ENCODE assay signal across 8 mouse cellular contexts in genomic region chr8:118283600-118284111, GRCm38 (mm10). TPM values are rescaled to one million over a fixed set of nuclear protein-coding genes. Genes with fewer than 3 reads are reported as not detected.
DNase-seq lines count a peak whose midpoint lies in the region; ATAC-seq and TF ChIP-seq lines count a peak whose summit lies in the region.

Gene Cdh13 (plus strand): TSS chr8:118283733.

- H3K4me1 ChIP-seq in embryonic facial prominence, embryonic 15.5 days, result peaks cover 38% of the 10 kb centered on the region
- H3K4me1 ChIP-seq in liver, postnatal 0 days (ENCODE audit: insufficient read depth), result no peaks in the 10 kb centered on the region

- H3ac ChIP-seq in C2C12 (ENCODE audit: control insufficient read depth, insufficient read length, low read depth), result peak within 1 kb of the TSS; percentile 98

- H3K4me3 ChIP-seq in C2C12 (ENCODE audit: insufficient read depth, poor library complexity, severe bottlenecking), result peak within 1 kb of the TSS; percentile 52
- H3K4me3 ChIP-seq in embryonic facial prominence, embryonic 15.5 days (replicated peaks), result peak within 1 kb of the TSS; percentile 50
- H3K4me3 ChIP-seq in layer of hippocampus, adult 2 months, result peak within 1 kb of the TSS; percentile 64
- H3K4me3 ChIP-seq in liver, postnatal 0 days (ENCODE audit: low read depth, low read length), result peak within 1 kb of the TSS; percentile 15; the same call in 1 of the 2 replicates

- H3K27me3 ChIP-seq in C2C12 (ENCODE audit: control insufficient read depth, insufficient read depth, insufficient read length), result no peaks in the 10 kb centered on the region
- peaks cover 43% of the 10 kb centered on the region for H3K27me3 ChIP-seq in embryonic facial prominence, embryonic 15.5 days
- peaks cover 30% of the 10 kb centered on the region for H3K27me3 ChIP-seq in liver, postnatal 0 days (ENCODE audit: insufficient read depth, low read length)

- no peaks in the 10 kb centered on the region for H3K9me3 ChIP-seq in embryonic facial prominence, embryonic 15.5 days (replicated peaks)
- H3K9me3 ChIP-seq in liver, postnatal 0 days (ENCODE audit: low read length), result no peaks in the 10 kb centered on the region

- H3K27ac ChIP-seq in embryonic facial prominence, embryonic 15.5 days (replicated peaks), result peak within 1 kb of the TSS; percentile 9; the same call in 1 of the 2 replicates
- peak within 1 kb of the TSS; percentile 71 for H3K27ac ChIP-seq in layer of hippocampus, adult 2 months
- H3K27ac ChIP-seq in liver, postnatal 0 days (ENCODE audit: low read depth), result no peak within 1 kb of the TSS

- H3K9ac ChIP-seq in embryonic facial prominence, embryonic 15.5 days, result peak within 1 kb of the TSS; percentile 21
- no peak within 1 kb of the TSS for H3K9ac ChIP-seq in liver, postnatal 0 days (replicated peaks)

- H3K79me2 ChIP-seq in C2C12 (ENCODE audit: control insufficient read depth, insufficient read depth), result peaks cover 37% of the 10 kb centered on the region

- WGBS in embryonic facial prominence, embryonic 15.5 days, result under 1% methylated on average over 33 of the region's 33 CpGs
- WGBS in liver, postnatal 0 days (ENCODE audit: insufficient replicate concordance), result under 1% methylated on average over 33 of the region's 33 CpGs

- peak within 1 kb of the TSS; percentile 92 for H3K4me2 ChIP-seq in embryonic facial prominence, embryonic 15.5 days (replicated peaks)
- peak within 1 kb of the TSS; percentile 45 for H3K4me2 ChIP-seq in liver, postnatal 0 days (ENCODE audit: low read depth, low read length)

- no peak for ATAC-seq in embryonic facial prominence, embryonic 15.5 days (ENCODE audit: insufficient number of reproducible peaks, low FRiP score, low TSS enrichment, low read depth)
- no peak for ATAC-seq in liver, postnatal 0 days

- H3K79me3 ChIP-seq in C2C12 (ENCODE audit: low read depth), result peaks cover 12% of the 10 kb centered on the region

- no peaks in the 10 kb centered on the region for H3K36me3 ChIP-seq in C2C12 (ENCODE audit: control insufficient read depth, insufficient read depth)
- H3K36me3 ChIP-seq in embryonic facial prominence, embryonic 15.5 days, result no peaks in the 10 kb centered on the region
- H3K36me3 ChIP-seq in liver, postnatal 0 days (replicated peaks; ENCODE audit: insufficient read depth, low read length), result no peaks in the 10 kb centered on the region

- no peak for TF ChIP-seq CTCF in C2C12 (IDR thresholded peaks at IDR 0.05; ENCODE audit: control insufficient read depth, insufficient read depth, insufficient read length)
- TF ChIP-seq CTCF in layer of hippocampus, adult 2 months (conservative IDR thresholded peaks at IDR 0.05), result 0 out of 2 replicates have a peak, but pooled peaks have one; percentile 14
- no peak for TF ChIP-seq CTCF in liver, postnatal 0 days (IDR thresholded peaks at IDR 0.05; ENCODE audit: low read depth)

- no peak for TF ChIP-seq EP300 in liver, postnatal 0 days (IDR thresholded peaks at IDR 0.05; ENCODE audit: low read depth)

- peak; percentile 33 for DNase-seq in adrenal gland, postnatal 14 days
- DNase-seq in heart, adult 9 months (ENCODE audit: low spot score in 2 of 2), result peak; percentile 57 to 58
- peak; percentile 65 to 67 for DNase-seq in layer of hippocampus, adult 2 months (ENCODE audit: low spot score in 2 of 2)
- DNase-seq in liver, postnatal 0 days, result no peak
- DNase-seq in skeletal muscle tissue, adult 2 months (ENCODE audit: low read depth, low spot score), result peak; percentile 66
- no peak for DNase-seq in testis, postnatal 10 days (ENCODE audit: low spot score)

TF ChIP-seq in C2C12, 6 proteins besides CTCF, POLR2A, EP300 and RAD21:
- TF ChIP-seq MYOG (IDR thresholded peaks at IDR 0.05; ENCODE audit: control insufficient read depth, extremely low read depth, insufficient read length) (no peak), MYOD1 (IDR thresholded peaks at IDR 0.05; ENCODE audit: control insufficient read depth, insufficient read length, low read depth) (no peak), CEBPB (IDR thresholded peaks at IDR 0.05; ENCODE audit: low read depth) (no peak), USF1 (IDR thresholded peaks at IDR 0.05; ENCODE audit: low read depth) (no peak)
TF ChIP-seq in C2C12: peak in this region for 0.

RNA-seq across cellular contexts. Expression of gene Cdh13, which starts in this region (rescaled TPM):
- polyA plus RNA-seq in C2C12 (2012; fragmentation: generic; extraction: Trizol), result 9.4 TPM
- 19.8 and 27.9 TPM in 2 replicates for total RNA-seq in adrenal gland, postnatal 14 days (2021)
- 20.0 and 20.2 TPM in 2 replicates for polyA plus RNA-seq in embryonic facial prominence, embryonic 15.5 days (2015; fragmentation: Nextera tagmentation; extraction: Ambion mirVana)
- total RNA-seq in layer of hippocampus, adult 2 months (2021), result 10 to 100 TPM; 39.3 to 39.9 TPM
- polyA plus RNA-seq in liver, postnatal 0 days (2015; fragmentation: Nextera tagmentation; extraction: Ambion mirVana), result 0.53 and 0.77 TPM in 2 replicates

Comparison
In these comparisons a context has a peak if more than half of its experiments do, and no peak if none do; other contexts are left out.
1. DNase-seq: peak in adrenal gland, postnatal 14 days (single experiment), heart, adult 9 months (2 of 2), layer of hippocampus, adult 2 months (2 of 2) and skeletal muscle tissue, adult 2 months (single experiment); none in liver, postnatal 0 days (single experiment) and testis, postnatal 10 days (single experiment).
2. Peak in every context shown above with its lines, with median percentiles within 50 percentile points of each other: H3K4me3 ChIP-seq.